Mouse (Mus musculus): Measurements from ENCODE around the gene Fignl2. TPM values are rescaled to one million over a fixed set of nuclear protein-coding genes. Genes with fewer than 3 reads are reported as not detected.

Fignl2 gene
- polyA plus RNA-seq, 1 experiment from 2014 or later = 1.5 TPM

DNA sequence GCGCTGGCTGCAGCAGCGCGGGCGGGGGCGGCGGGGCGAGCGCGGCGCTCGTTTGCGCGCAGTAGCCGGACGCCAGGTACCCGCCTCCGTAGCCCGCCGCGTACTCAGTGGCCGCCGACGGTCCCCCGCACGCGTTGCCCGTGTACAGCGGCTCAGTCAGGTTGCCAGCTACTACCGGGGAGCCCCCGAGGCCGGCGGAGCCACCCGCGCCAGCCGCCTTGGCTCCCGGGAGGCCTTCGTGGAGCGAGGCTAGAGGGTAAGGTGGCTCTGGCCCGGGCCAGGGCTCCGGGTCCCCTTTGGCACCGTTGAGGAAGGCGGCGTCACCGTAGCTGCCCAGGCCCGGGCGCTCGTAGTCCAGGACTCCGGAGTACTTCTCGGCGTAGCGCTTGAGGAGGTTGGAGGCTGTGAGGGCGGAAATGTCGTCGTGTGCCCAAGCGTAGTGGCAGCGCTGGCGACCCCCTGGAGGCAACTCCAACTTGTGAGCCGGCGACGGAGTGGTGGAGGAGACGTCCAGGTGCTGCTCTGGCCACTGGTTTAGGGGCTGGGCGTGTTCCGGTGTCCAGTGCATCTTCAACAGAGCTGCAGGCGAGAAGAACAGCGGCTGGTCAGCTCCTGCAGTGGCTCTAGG is 24.4 kb downstream of the Fignl2 start:
- peaks cover 2% of the 10 kb centered on the region; the same call in 1 of the 2 replicates for H3K36me3 ChIP-seq (ENCODE audit: control insufficient read depth, insufficient read depth, low read length)
- peak overlapping the region; percentile 64 for H3K4me2 ChIP-seq (ENCODE audit: low read depth, severe bottlenecking)
- no peaks in the 10 kb centered on the region for H3K9me3 ChIP-seq (ENCODE audit: control insufficient read depth, low read length)
- H3K27ac ChIP-seq (replicated peaks; ENCODE audit: low read depth, low read length) = no peak overlapping the region
- 6% methylated on average over 64 of the region's 65 CpGs for WGBS
- DNase-seq (ENCODE audit: low spot score) (peak; percentile 61), ATAC-seq (ENCODE audit: insufficient number of reproducible peaks, low FRiP score, low TSS enrichment, low read depth) (no peak)
- H3K27me3 ChIP-seq (ENCODE audit: control insufficient read depth, insufficient read depth, low read length) = peaks cover 25% of the 10 kb centered on the region
- peak overlapping the region; percentile 34; the same call in 1 of the 2 replicates for H3K9ac ChIP-seq (ENCODE audit: low read length)
- H3K4me1 ChIP-seq (ENCODE audit: control insufficient read depth, insufficient read depth, low read length) = peaks cover 19% of the 10 kb centered on the region
- peak overlapping the region; percentile 22 for H3K4me3 ChIP-seq (ENCODE audit: low read depth, low read length)

DNA sequence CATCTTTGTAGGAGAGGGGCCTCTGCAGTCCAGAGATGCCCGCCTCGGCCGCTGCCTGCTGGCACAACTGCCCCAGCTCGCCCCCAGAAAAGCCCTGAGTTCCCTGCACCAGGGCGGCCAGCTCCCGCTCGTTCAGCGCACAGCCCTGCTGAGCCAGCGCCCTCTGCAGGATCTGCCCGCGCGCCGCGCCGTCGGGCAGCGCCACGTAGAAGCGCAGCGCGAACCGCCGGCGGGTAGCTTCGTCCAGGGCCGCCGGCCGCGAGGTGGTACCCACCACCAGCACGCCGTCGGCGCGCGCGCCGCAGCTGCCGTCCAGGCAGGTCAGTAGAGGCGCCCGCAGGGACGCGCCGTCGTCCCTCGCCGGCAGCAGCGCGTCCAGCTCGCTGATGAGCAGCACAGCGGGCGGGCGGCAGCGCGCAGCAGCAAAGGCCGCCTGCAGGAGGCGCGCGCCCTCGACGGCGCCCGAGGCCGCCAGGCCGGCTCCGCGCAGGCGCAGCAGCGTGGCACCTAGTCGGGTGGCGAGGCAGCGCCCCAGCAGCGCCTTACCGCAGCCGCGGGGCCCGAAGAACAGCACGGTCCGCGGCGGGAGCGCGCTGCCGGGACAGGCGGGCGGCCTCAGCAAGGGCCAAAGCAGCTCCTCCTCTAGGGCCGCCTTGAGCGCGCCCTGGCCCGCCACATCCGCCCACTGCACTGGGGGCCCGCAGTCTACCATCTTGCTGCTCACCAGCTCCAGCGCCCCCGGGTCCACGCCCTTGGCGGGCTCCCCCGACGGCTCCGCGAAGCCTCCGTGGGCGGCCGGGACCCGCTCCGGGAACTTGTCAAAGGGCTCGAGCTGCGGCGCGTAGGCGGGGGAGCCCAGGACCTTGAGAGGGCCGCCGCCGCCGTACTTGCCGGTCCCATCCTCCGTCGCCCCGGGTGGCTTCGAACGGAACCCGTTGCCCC is 25.5 kb downstream of the Fignl2 start:
- peaks cover 19% of the 10 kb centered on the region for H3K4me1 ChIP-seq (ENCODE audit: control insufficient read depth, insufficient read depth, low read length)
- H3K4me2 ChIP-seq (ENCODE audit: low read depth, severe bottlenecking) = peak overlapping the region; percentile 64
- WGBS = 17% methylated on average over 103 of the region's 120 CpGs
- H3K36me3 ChIP-seq (ENCODE audit: control insufficient read depth, insufficient read depth, low read length) = peaks cover 2% of the 10 kb centered on the region; the same call in 1 of the 2 replicates
- peak; percentile 62 for DNase-seq (ENCODE audit: low spot score)
- H3K27me3 ChIP-seq (ENCODE audit: control insufficient read depth, insufficient read depth, low read length) = peaks cover 25% of the 10 kb centered on the region
- H3K27ac ChIP-seq (replicated peaks; ENCODE audit: low read depth, low read length) = no peak overlapping the region
- H3K9me3 ChIP-seq (ENCODE audit: control insufficient read depth, low read length) = no peaks in the 10 kb centered on the region
- no peak for ATAC-seq (ENCODE audit: insufficient number of reproducible peaks, low FRiP score, low TSS enrichment, low read depth)
- H3K9ac ChIP-seq (ENCODE audit: low read length) = peak overlapping the region; percentile 34; the same call in 1 of the 2 replicates
- H3K4me3 ChIP-seq (ENCODE audit: low read depth, low read length) = peak overlapping the region; percentile 22

DNA sequence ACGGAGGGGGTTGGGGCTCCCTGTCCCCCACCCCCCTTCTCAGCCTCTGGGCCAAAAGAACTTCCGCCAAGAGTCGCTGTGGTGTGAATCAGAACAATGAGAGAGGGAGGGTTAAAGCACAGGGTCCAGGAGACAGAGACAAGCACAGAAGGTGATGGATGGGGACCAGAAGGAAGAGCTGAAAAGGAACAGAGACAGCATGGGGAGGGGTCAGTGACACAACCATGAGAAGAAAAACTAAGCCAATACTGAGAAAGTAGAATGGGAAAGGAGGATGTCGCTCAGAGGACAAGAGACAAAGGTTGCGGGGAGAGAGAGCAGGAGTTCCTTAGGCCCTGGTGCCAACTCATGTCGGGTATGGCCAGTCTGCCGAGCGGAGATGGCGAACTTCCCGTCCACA is 26.5 kb downstream of the Fignl2 start:
- no peak overlapping the region for H3K27ac ChIP-seq (replicated peaks; ENCODE audit: low read depth, low read length)
- H3K4me2 ChIP-seq (ENCODE audit: low read depth, severe bottlenecking) = no peak overlapping the region
- H3K27me3 ChIP-seq (ENCODE audit: control insufficient read depth, insufficient read depth, low read length) = peaks cover 31% of the 10 kb centered on the region
- no peak for ATAC-seq (ENCODE audit: insufficient number of reproducible peaks, low FRiP score, low TSS enrichment, low read depth)
- H3K4me1 ChIP-seq (ENCODE audit: control insufficient read depth, insufficient read depth, low read length) = peaks cover 23% of the 10 kb centered on the region
- DNase-seq (ENCODE audit: low spot score) = no peak
- no peak overlapping the region for H3K4me3 ChIP-seq (ENCODE audit: low read depth, low read length)
- H3K9me3 ChIP-seq (ENCODE audit: control insufficient read depth, low read length) = no peaks in the 10 kb centered on the region
- 69% methylated on average over 10 of the region's 10 CpGs for WGBS
- no peak overlapping the region for H3K9ac ChIP-seq (ENCODE audit: low read length)
- peaks cover 2% of the 10 kb centered on the region; the same call in 1 of the 2 replicates for H3K36me3 ChIP-seq (ENCODE audit: control insufficient read depth, insufficient read depth, low read length)

DNA sequence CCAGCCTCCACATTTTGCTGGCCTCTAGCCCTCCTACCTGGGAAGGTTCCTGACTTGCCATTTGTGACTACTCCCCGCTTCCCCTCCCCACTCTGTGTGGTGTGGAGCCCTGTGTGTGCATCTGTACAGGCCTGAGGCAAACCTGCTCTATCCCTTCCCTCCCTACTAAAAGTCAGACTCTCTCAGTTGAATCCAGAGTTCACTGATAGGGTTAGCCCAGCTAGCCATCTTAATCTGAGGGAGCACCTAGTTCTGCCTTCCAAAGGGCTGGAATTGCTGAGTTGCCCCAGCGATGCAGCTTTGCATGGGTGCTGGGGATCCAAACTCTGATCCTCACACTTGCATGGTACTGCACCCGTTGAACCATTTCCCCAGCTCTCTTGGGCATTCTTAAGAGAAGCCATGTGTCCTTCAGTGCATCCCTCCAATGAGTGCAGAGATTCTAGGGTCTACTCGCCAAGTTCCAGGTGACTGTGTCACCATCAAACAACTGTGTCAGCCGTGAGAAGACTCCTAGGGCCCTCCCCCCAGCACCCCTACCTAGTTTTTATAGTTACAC is 29.9 kb downstream of the Fignl2 start:
- no peak overlapping the region for H3K4me3 ChIP-seq (ENCODE audit: low read depth, low read length)
- DNase-seq (ENCODE audit: low spot score) = no peak
- no peak overlapping the region for H3K4me2 ChIP-seq (ENCODE audit: low read depth, severe bottlenecking)
- H3K9ac ChIP-seq (ENCODE audit: low read length) = no peak overlapping the region
- H3K9me3 ChIP-seq (ENCODE audit: control insufficient read depth, low read length) = no peaks in the 10 kb centered on the region
- peaks cover 2% of the 10 kb centered on the region; the same call in 1 of the 2 replicates for H3K36me3 ChIP-seq (ENCODE audit: control insufficient read depth, insufficient read depth, low read length)
- ATAC-seq (ENCODE audit: insufficient number of reproducible peaks, low FRiP score, low TSS enrichment, low read depth) = no peak
- WGBS = 40% methylated on average over 5 of the region's 5 CpGs
- peaks cover 20% of the 10 kb centered on the region for H3K4me1 ChIP-seq (ENCODE audit: control insufficient read depth, insufficient read depth, low read length)
- H3K27ac ChIP-seq (replicated peaks; ENCODE audit: low read depth, low read length) = no peak overlapping the region
- H3K27me3 ChIP-seq (ENCODE audit: control insufficient read depth, insufficient read depth, low read length) = peaks cover 45% of the 10 kb centered on the region

DNA sequence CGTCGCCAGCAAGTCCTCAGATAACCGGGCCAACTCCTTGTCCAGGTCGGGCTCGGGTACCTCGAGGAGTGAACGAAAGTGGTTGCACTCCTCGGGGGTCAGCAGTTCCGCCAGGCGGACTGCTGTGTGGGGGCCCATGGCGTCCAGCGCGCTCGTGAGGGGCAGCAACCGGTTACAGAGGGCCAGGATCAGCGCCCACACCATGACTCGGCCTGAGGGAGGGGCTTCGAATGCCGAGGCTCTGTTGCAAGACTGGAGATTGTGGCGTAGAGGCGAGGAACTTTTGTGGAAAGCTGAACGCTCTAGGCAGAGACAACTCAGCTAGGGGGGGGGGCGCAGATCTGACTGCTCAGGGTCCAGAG is 31.2 kb downstream of the Fignl2 start, which contains the start of gene Gm47841:
TSS of gene Gm47841 (minus strand) at position 204 of the 362 bp plus-strand sequence.
- DNase-seq (ENCODE audit: low spot score) = no peak
- Histone ChIP-seq H3K4me3 (ENCODE audit: low read depth, low read length) (peak within 1 kb of the TSS; percentile 46), H3K4me2 (ENCODE audit: low read depth, severe bottlenecking) (peak within 1 kb of the TSS; percentile 97), H3K4me1 (ENCODE audit: control insufficient read depth, insufficient read depth, low read length) (peaks cover 13% of the 10 kb centered on the region), H3K27me3 (ENCODE audit: control insufficient read depth, insufficient read depth, low read length) (peaks cover 32% of the 10 kb centered on the region), H3K9ac (ENCODE audit: low read length) (peak within 1 kb of the TSS; percentile 58), H3K9me3 (ENCODE audit: control insufficient read depth, low read length) (no peaks in the 10 kb centered on the region), H3K27ac (replicated peaks; ENCODE audit: low read depth, low read length) (no peak within 1 kb of the TSS), H3K36me3 (ENCODE audit: control insufficient read depth, insufficient read depth, low read length) (no peaks in the 10 kb centered on the region)
- no peak for ATAC-seq (ENCODE audit: insufficient number of reproducible peaks, low FRiP score, low TSS enrichment, low read depth)
- WGBS = 1% methylated on average over 23 of the region's 23 CpGs

DNA sequence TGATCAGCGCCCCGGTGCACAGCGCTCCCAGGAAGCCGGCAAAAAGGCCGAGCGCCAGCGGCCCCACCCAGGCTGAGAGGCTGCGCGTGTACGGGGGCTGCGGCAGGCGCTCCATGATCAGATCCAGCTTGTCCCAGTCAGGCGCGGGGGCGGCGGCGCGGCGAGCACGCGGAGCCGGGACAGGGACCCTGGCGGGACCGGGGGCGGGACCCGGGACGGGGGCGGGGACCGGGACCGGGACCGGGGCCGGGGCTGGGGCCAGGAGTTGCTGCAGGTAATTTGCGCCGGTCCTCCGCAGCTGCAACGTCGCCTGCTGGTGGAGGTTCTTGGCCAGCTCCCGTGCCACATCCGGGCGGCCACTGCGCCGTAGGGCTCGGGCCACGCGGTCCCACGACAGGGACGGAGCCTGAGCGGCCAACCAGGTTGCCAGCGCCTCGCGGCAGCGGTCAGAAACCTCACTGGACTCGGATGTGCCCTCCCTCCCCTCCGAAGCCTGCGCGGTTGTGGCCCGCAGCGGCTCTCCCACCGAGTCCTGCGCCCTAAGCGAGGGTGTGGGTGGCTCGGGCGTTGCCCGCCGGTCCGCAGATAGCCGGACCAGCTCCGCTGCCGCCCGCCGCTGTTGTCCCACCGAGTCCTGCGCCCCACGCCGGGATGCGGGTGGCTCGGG is 31.7 kb downstream of the Fignl2 start:
- WGBS = 1% methylated on average over 59 of the region's 77 CpGs
- peak overlapping the region; percentile 46 for H3K4me3 ChIP-seq (ENCODE audit: low read depth, low read length)
- no peak overlapping the region for H3K27ac ChIP-seq (replicated peaks; ENCODE audit: low read depth, low read length)
- H3K4me1 ChIP-seq (ENCODE audit: control insufficient read depth, insufficient read depth, low read length) = peaks cover 13% of the 10 kb centered on the region
- ATAC-seq (ENCODE audit: insufficient number of reproducible peaks, low FRiP score, low TSS enrichment, low read depth) = peak; percentile 17; the same call in 1 of the 2 replicates
- peaks cover 35% of the 10 kb centered on the region for H3K27me3 ChIP-seq (ENCODE audit: control insufficient read depth, insufficient read depth, low read length)
- peak overlapping the region; percentile 97 for H3K4me2 ChIP-seq (ENCODE audit: low read depth, severe bottlenecking)
- no peaks in the 10 kb centered on the region for H3K9me3 ChIP-seq (ENCODE audit: control insufficient read depth, low read length)
- no peaks in the 10 kb centered on the region for H3K36me3 ChIP-seq (ENCODE audit: control insufficient read depth, insufficient read depth, low read length)
- peak overlapping the region; percentile 58 for H3K9ac ChIP-seq (ENCODE audit: low read length)
- DNase-seq (ENCODE audit: low spot score) = peak; percentile 68

DNA sequence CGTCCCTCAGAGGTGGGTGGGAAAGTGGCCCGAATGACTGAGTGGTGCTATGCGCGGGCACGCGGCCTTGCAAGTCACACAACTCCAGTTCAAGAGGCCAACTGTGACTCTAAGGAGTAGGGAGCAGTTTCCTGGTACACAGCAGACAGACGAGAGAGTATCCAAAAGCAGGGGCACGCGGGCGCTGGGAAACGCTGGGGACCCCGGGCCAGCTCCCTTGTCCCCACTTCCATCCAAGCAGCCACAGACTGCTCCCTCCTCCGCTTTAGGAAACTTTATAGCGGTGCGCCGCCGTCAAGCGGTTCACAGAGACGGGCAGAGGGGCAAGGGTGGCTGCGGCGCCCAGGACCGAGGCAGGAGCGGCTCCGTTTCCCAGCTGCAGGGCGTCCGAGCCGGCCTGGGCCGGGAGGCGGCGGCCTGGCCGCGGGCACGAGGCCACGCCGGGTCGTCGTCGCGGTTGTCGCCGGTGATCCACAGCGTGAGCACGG is 32.3 kb downstream of the Fignl2 start:
- no peaks in the 10 kb centered on the region for H3K9me3 ChIP-seq (ENCODE audit: control insufficient read depth, low read length)
- H3K4me3 ChIP-seq (ENCODE audit: low read depth, low read length) = peak overlapping the region; percentile 46
- 0 out of 2 replicates have a peak, but pooled peaks have one; percentile 2 for ATAC-seq (ENCODE audit: insufficient number of reproducible peaks, low FRiP score, low TSS enrichment, low read depth)
- peak overlapping the region; percentile 58 for H3K9ac ChIP-seq (ENCODE audit: low read length)
- DNase-seq (ENCODE audit: low spot score) = peak; percentile 55
- peaks cover 13% of the 10 kb centered on the region for H3K4me1 ChIP-seq (ENCODE audit: control insufficient read depth, insufficient read depth, low read length)
- H3K36me3 ChIP-seq (ENCODE audit: control insufficient read depth, insufficient read depth, low read length) = no peaks in the 10 kb centered on the region
- H3K27ac ChIP-seq (replicated peaks; ENCODE audit: low read depth, low read length) = no peak overlapping the region
- WGBS = 2% methylated on average over 43 of the region's 43 CpGs
- peak overlapping the region; percentile 97 for H3K4me2 ChIP-seq (ENCODE audit: low read depth, severe bottlenecking)
- H3K27me3 ChIP-seq (ENCODE audit: control insufficient read depth, insufficient read depth, low read length) = peaks cover 35% of the 10 kb centered on the region
